Mouse (Mus musculus): ENCODE data around the gene Trafd1.

Trafd1 gene

DNA sequence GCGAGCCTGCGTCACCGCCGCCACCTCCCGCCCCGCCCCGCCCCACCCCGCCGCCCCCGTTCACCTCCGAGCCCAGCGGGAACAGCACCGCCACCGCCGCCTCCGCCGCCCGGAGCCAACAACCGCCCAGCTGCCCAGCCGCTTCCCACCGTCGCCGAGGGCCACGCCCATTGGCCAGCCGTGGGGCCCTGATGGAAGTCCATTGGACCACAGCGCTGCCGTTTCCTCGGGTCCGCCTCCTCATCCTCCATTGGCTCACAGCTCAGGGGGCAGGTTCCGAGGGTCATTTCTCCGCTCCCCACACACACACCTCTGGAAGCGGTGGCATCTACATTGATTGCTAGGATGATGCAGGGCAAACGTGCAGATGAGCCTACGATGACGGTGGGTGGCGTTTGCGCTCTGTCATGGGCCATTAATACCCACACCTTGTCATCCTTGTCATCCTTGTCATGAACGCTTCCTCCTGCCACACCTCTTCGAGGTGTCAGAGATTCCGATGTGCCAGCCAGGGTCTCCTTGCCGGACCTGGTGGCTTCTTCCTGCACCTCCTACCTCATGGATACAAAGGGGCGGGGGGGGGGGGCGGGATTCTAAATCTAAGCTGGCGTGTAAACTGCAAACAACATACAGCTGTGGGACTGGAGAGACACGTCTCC is at the start of gene Trafd1:
Gene Trafd1, minus strand, starts transcription at position 172 of the 659 bp plus-strand sequence.
- peak; percentile 79 to 85 for DNase-seq (ENCODE audit: low read depth in 1 of 2, low spot score in 2 of 2)

- no peak for DNase-seq (ENCODE audit: low read depth in 1 of 2, low spot score in 2 of 2)
Measured at GRCm38 (mm10) chr5:121428954-121429353, 43.5 kb upstream of the Trafd1 start.

DNA sequence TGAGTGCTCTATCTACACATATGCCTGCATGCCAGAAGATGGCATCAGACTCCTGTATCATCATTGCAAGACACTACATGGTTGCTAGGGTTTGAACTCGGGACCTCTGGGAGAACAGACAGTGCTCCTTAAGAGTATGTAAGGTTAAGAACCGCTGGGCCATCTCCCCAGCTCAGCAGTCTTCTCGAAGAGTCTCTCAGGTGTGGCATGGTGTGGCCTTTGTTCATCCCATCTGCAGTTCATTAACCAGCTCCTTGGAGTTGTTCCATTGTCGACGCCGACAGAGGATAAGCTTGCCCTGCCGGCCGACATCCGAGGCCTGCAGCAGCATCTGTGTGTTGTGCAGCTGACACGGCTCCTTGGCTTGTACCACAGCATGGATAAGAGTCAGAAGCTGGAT is 37.9 kb upstream of the Trafd1 start:
- DNase-seq (ENCODE audit: low read depth in 1 of 2, low spot score in 2 of 2), result no peak

DNA sequence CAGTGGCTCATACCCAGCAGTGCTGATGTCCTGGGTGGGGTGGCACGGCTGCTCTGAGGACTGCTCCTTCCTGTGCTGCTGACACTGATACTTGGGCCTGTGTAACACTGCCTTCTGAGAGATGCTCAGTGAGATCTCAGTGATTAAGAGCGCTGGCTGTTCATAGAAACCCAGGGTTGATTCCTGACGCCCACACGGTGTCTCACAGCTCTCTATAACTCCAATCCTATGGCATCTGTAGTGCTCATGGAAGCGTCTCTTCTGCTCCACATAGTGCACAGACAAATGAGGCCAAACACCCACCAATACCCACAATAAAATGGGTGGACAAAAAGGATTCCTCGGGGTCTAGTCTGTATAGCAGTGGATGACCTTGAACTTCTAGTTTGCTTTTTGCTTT is 37.4 kb upstream of the Trafd1 start:
- DNase-seq (ENCODE audit: low read depth in 1 of 2, low spot score in 2 of 2), result no peak

GRCm38 (mm10) chr5:121420721-121421120 is 35.3 kb upstream of the Trafd1 start:
- DNase-seq (ENCODE audit: low read depth in 1 of 2, low spot score in 2 of 2), result no peak

DNA sequence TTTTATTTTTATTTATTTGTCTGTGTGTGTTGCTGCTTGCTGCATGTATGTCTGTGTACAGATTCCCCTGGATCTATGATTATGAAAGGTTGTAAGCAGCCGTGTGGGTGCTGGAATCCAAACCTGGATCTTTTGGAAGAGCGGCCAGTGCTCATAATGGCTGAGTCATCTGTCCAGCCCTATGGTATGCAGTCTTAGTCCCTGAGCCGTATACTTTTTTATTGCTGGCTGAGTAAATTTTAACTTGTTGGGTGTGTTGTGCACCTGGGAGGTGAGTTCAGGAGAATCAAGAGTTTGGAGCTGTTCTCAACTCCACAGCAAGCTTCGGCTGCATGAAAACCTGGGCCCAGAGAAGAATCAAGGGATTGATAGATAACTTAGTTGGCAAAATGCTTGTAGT is 25.5 kb upstream of the Trafd1 start:
- no peak for DNase-seq (ENCODE audit: low read depth in 1 of 2, low spot score in 2 of 2)

GRCm38 (mm10) chr5:121407856-121408255 is 22.4 kb upstream of the Trafd1 start:
- DNase-seq (ENCODE audit: low read depth in 1 of 2, low spot score in 2 of 2), result no peak

DNA sequence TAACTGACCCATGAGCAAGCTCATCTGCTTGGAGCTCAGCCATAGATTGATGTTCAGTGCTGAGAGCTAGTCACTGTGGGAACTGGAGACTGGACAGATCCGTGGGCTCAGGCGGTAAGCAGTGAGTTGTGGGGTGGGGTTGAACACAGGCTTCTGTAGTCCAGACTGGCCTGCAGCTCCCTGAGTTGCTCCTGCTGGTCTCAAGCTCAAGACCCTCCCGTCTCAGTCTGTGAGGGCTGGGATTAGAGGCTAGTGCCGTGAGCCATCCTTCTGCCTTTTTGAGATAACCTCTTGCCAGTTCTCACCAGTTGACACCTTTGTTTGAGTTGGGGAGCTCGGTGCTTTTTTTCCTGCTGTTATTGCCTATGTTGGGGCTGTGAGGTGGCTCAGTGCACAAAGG is 15.4 kb upstream of the Trafd1 start:
- no peak for DNase-seq (ENCODE audit: low read depth in 1 of 2, low spot score in 2 of 2)

- no peak for DNase-seq (ENCODE audit: low read depth in 1 of 2, low spot score in 2 of 2)
Measured at GRCm38 (mm10) chr5:121400064-121400463, 14.6 kb upstream of the Trafd1 start.

GRCm38 (mm10) chr5:121399540-121399939 is 14.1 kb upstream of the Trafd1 start:
- DNase-seq (ENCODE audit: low read depth in 1 of 2, low spot score in 2 of 2), result no peak

GRCm38 (mm10) chr5:121398965-121399462 is 13.6 kb upstream of the Trafd1 start:
- no peak for DNase-seq (ENCODE audit: low read depth in 1 of 2, low spot score in 2 of 2)

DNA sequence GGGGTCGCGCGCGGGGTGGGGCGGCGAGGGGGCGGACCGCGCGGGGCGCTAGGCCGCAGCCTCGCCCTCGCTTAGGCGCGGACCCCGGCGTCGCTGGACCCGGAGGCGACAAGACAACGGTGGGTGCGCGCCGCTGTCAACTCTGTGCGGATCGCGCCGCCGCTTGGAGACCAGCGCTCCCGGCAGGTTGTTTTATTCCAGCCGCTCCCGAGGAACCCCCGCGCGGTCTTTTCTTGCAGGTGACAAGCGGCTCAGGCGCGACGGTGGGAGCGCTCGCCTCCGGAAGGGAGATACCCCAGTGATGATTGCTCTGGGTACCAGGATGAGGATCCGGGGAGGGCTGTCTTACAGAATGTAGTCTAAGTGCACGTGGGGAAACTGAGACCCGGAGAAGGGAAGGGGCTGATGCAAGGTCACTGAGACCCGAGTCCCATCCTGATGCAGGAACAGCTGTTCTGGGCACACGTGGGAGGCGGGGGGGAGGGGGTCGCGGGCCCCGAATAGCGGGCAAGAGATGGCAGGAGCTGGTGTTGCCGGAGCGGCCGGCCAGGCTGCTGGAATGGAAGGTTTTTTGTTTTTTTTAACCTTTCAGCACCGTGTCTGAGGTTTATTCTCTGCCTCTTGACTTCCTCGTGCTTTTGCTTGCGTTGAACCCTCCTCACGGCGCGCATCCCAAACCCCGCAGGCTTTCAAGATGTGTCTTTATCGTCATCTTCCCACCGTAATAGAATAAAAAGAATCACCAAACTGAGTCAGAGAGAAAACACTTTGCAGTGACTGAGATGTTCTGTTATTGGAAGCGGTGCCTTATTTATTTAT is 12.9 kb upstream of the Trafd1 start:
- no peak for DNase-seq (ENCODE audit: low read depth in 1 of 2, low spot score in 2 of 2)

DNA sequence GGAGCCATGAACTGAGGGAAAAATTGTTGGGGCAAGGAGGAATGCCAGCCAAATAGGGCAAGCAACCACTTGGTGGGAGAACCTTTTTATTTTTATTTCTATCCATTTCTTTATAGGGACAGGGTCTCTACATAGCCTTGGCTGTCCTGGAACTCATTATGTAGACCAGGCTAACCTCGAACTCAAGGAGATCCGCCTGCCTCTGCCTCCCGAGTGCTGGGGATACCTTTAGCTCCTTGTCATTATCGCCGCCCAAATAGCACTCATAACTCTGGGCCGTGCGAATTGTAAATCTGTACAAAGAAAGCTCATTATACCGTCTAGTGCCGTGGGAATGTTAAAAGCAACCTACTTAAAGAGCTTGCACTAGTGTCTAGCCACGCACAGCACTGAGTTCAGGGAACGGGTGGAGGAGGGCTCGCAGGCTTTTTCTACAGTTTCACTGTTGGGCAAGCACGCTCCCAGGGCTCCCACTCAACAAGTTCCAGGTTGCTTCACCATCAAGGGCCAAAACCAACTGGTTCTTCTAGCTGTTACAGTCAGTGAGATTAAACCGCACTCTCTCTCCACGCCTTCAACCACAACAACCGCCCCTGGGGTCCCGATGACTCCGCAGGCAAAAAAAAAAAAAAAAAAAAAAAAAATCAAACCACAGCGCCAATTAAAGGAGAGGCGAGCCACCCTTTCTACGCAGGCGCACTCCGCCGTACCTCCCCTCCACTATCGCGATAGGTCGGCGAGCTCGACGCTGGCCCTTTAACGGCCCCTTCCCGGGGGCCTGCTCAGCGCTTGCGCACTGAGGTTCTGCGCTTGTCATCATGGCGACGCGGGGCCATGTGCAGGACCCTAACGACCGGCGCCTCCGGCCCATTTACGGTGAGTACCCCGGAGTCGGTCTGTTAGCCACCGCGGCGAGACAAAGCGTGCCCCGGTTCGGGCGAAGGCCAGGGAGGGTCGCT is 12.0 kb upstream of the Trafd1 start, which contains the start of gene Naa25:
Gene Naa25, plus strand, starts transcription at position 750 of the 959 bp plus-strand sequence.
- peak; percentile 82 to 89 for DNase-seq (ENCODE audit: low read depth in 1 of 2, low spot score in 2 of 2)

- no peak for DNase-seq (ENCODE audit: low read depth in 1 of 2, low spot score in 2 of 2)
Measured at GRCm38 (mm10) chr5:121395621-121396020, 10.2 kb upstream of the Trafd1 start.

GRCm38 (mm10) chr5:121393402-121393801 is 8.0 kb upstream of the Trafd1 start:
- DNase-seq (ENCODE audit: low read depth in 1 of 2, low spot score in 2 of 2), result no peak

GRCm38 (mm10) chr5:121392667-121393380 is 7.4 kb upstream of the Trafd1 start:
- DNase-seq (ENCODE audit: low read depth in 1 of 2, low spot score in 2 of 2), result no peak

DNA sequence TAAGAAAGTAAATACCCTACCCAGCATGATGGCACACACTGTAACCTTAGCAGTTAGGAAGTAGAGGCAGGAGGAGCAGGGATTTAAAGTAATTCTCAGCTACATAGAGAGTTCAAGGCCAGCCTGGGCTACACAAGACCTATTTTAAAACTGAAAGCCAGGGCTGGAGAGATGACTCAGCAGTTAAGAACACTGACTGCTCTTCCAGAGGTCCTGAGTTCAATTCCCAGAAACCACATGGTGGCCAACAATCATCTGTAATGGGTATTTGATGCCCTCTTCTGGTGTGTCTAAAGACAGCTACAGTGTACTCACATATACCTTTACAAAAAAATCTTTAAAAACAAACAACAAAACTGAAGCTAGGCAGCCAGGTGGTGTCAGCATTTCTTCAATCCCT is 4.3 kb upstream of the Trafd1 start:
- no peak for DNase-seq (ENCODE audit: low read depth in 1 of 2, low spot score in 2 of 2)

DNA sequence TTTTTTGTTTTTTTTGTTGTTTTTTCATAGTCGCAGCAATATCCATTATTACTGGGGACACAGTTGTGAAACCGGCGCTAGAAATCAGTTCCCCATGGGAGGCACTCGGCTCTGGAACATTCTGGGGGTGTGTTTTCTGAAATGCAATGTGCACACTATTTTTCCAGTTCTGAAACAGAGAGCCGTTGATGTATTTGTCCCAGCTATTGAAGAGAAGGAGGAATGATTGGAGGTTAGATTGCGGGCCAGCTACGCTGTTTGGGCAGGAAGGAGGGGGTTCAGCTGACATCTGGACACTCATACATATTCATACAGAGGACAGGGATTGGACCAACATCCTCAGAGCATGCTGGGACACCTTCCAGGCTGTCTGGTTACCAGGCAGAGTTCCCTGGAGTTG is 3.7 kb upstream of the Trafd1 start:
- DNase-seq (ENCODE audit: low read depth in 1 of 2, low spot score in 2 of 2), result peak in 1 of 2 experiments; percentile 38

- no peak for DNase-seq (ENCODE audit: low read depth in 1 of 2, low spot score in 2 of 2)
Measured at GRCm38 (mm10) chr5:121387126-121387525, 1.7 kb upstream of the Trafd1 start.

DNA sequence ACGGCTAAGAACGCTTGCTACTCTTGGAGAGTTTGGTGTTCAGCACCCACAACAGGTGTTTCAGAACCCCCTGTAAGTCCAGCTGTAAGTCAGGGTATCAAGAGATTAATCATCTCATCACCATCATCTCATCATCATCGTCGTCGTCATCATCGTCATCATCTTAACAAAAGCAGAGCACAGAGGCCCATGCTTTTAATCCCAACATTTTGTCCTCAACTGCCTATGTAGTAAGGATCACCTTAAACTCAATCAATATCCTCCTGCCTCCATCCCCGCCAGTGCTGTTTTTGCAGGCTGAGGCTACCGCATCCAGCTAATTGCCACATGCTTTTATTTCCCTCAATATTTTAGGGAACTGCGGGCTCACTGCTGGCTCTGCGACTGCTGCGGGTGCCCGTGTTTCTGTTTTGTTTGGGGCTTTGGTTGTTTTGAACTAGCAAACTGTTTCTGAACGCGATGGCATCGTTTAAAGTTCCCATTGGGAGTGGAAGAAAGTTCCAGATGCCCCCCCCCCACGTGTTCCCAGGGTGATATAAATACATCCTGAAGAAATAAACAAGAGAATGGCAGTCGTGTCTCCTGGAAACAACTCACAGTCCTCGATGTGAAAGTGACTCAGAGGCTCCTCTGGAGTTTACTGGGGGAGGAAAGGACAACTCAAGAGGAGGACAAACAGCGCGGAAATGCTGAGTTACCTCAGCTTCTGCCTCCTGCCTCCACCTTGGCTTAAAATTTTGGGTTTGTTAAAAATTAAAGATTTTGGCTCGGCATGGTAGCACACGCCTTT is 883 bp upstream of the Trafd1 start:
- peak in 1 of 2 experiments; percentile 29 for DNase-seq (ENCODE audit: low read depth in 1 of 2, low spot score in 2 of 2)

Measured in monocyte, adult 2 months (primary cell).